9 mouse cellular contexts compared by ENCODE assay signal in the genomic region with DNA sequence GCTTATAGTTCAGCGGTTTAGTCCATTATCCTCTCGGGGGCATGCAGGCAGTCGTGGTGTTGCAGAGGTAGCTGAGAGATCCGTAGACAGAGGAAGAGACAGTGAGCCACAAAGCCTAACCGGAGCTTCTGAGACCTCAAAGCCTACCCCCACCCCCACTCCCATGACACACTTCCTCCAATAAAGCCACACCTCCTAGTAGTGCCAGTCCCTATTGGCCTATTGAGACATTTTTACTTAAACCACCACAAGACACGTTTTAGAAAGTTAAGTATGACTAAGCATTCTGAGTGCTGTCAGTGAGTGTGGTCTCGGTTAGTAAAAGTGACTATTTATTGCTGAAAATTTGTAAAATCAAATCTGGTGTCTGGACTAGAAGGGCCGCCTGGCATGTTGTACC.
DNase-seq lines count a peak whose midpoint lies in the region; ATAC-seq and TF ChIP-seq lines count a peak whose summit lies in the region.
"Had no signal": no experiment of that assay in that cellular context is flagged by ENCODE, and none has a peak within 500 bp of the region (broad histone marks: within the 10 kb centered on the region; RNA-seq: fewer than 3 reads in every experiment).

No protein-coding gene starts in this region.

- ATAC-seq in hematopoietic stem cell, adult 5-6 weeks (replicated peaks in 1 of 2; ENCODE audit: insufficient read depth in 1 of 2, low FRiP score in 2 of 2, low TSS enrichment in 1 of 2, low read depth in 1 of 2, poor library complexity in 2 of 2, severe bottlenecking in 2 of 2) = peak; percentile 93 to 94
- no peak for ATAC-seq in intestine, embryonic 16.5 days

- no peak overlapping the region for H3K9ac ChIP-seq in MEL (ENCODE audit: control insufficient read depth, low read depth, low read length, poor library complexity, severe bottlenecking)
- H3K9ac ChIP-seq in intestine, embryonic 16.5 days (ENCODE audit: low read depth, low read length) = no peak overlapping the region

- peak; percentile 15 for DNase-seq in MEL (ENCODE audit: low read depth, low spot score)
- peak; percentile 33 to 49 for DNase-seq in lung, postnatal 4 days
- peak; percentile 76 for DNase-seq in splenic B cell, adult 2 months (ENCODE audit: low read depth, low spot score)
- DNase-seq in kidney, postnatal 25 days = no peak
- DNase-seq in hindbrain, embryonic 10.5 days (ENCODE audit: low spot score) = no peak
- no peak for DNase-seq in yolk sac, embryonic 10.5 days (ENCODE audit: low spot score)
- DNase-seq: right cerebral cortex, adult 18-20 months had no signal

- H3K9me3 ChIP-seq in MEL (replicated peaks; ENCODE audit: insufficient read depth, low read length) = no peaks in the 10 kb centered on the region
- no peaks in the 10 kb centered on the region for H3K9me3 ChIP-seq in intestine, embryonic 16.5 days (ENCODE audit: control insufficient read depth, low read length)
- no peaks in the 10 kb centered on the region for H3K9me3 ChIP-seq in hindbrain, embryonic 10.5 days

- H3K4me2 ChIP-seq in intestine, embryonic 16.5 days (ENCODE audit: low read depth, low read length) = no peak overlapping the region

- no peak for TF ChIP-seq RAD21 in MEL (IDR thresholded peaks at IDR 0.05; ENCODE audit: low read depth, low read length)

- H3K36me3 ChIP-seq in MEL (ENCODE audit: control insufficient read depth in 1 of 2, insufficient read depth in 2 of 2, low read length in 2 of 2) = no peaks in the 10 kb centered on the region
- H3K36me3 ChIP-seq in splenic B cell, adult 2 months (ENCODE audit: control insufficient read depth, insufficient read depth, low read length, poor library complexity, severe bottlenecking) = no peaks in the 10 kb centered on the region; the same call in 1 of the 2 replicates
- no peaks in the 10 kb centered on the region for H3K36me3 ChIP-seq in intestine, embryonic 16.5 days (ENCODE audit: control insufficient read depth, insufficient read depth, low read length)
- no peaks in the 10 kb centered on the region for H3K36me3 ChIP-seq in hindbrain, embryonic 10.5 days

- no peak for TF ChIP-seq POLR2A in MEL (IDR thresholded peaks at IDR 0.05; ENCODE audit: control insufficient read depth in 1 of 2, insufficient read depth in 1 of 2, low read depth in 1 of 2, low read length in 2 of 2, poor library complexity in 1 of 2)

- 79% methylated on average over 8 of the region's 8 CpGs for WGBS in intestine, embryonic 16.5 days
- 85% methylated on average over 8 of the region's 8 CpGs for WGBS in hindbrain, embryonic 10.5 days

- H3K79me2 ChIP-seq in MEL (ENCODE audit: control insufficient read depth, insufficient read depth, low read length, poor library complexity) = no peaks in the 10 kb centered on the region

- TF ChIP-seq CTCF in MEL (IDR thresholded peaks at IDR 0.05 in 2 of 3, conservative IDR thresholded peaks at IDR 0.05 in 1 of 3; ENCODE audit: control insufficient read depth in 1 of 3, insufficient read depth in 1 of 3, low read depth in 2 of 3, low read length in 3 of 3, poor library complexity in 1 of 3, severe bottlenecking in 1 of 3) = no peak

- peaks cover 0 to 5% of the 10 kb centered on the region in 2 experiments; a peak in 3 of 4 replicates for H3K27me3 ChIP-seq in MEL (ENCODE audit: control insufficient read depth in 1 of 2, insufficient read depth in 2 of 2, low read length in 2 of 2)
- H3K27me3 ChIP-seq in splenic B cell, adult 2 months (ENCODE audit: control insufficient read depth, insufficient read depth, low read length, poor library complexity, severe bottlenecking) = no peaks in the 10 kb centered on the region; the same call in 1 of the 2 replicates
- no peaks in the 10 kb centered on the region for H3K27me3 ChIP-seq in intestine, embryonic 16.5 days (replicated peaks; ENCODE audit: control insufficient read depth, insufficient read depth, low read length)
- no peaks in the 10 kb centered on the region for H3K27me3 ChIP-seq in hindbrain, embryonic 10.5 days (ENCODE audit: insufficient read depth, poor library complexity, severe bottlenecking)

- H3K4me1 ChIP-seq in MEL (ENCODE audit: control insufficient read depth in 1 of 2, insufficient read depth in 2 of 2, low read length in 2 of 2) = peaks cover 0 to 3% of the 10 kb centered on the region in 2 experiments; a peak in 1 of 4 replicates
- 0 out of 2 replicates have a peak, but pooled peaks cover 4% of the 10 kb centered on the region for H3K4me1 ChIP-seq in intestine, embryonic 16.5 days (ENCODE audit: control insufficient read depth, insufficient read depth, low read length)
- peaks cover 20% of the 10 kb centered on the region for H3K4me1 ChIP-seq in hindbrain, embryonic 10.5 days (replicated peaks)

- no peak overlapping the region for H3K27ac ChIP-seq in MEL (ENCODE audit: control insufficient read depth, low read depth, low read length)
- no peak overlapping the region for H3K27ac ChIP-seq in intestine, embryonic 16.5 days (ENCODE audit: low read length)
- no peak overlapping the region for H3K27ac ChIP-seq in hindbrain, embryonic 10.5 days

- H3K4me3 ChIP-seq in MEL (ENCODE audit: control insufficient read depth in 1 of 2, insufficient read depth in 1 of 2, low read depth in 2 of 2, low read length in 2 of 2) = no peak overlapping the region
- no peak overlapping the region for H3K4me3 ChIP-seq in intestine, embryonic 16.5 days (ENCODE audit: low read length)
- H3K4me3 ChIP-seq in hindbrain, embryonic 10.5 days = no peak overlapping the region

- no peak for TF ChIP-seq EP300 in MEL (IDR thresholded peaks at IDR 0.05; ENCODE audit: low read depth in 1 of 2, low read length in 2 of 2)

TF ChIP-seq in MEL, 35 proteins besides CTCF, POLR2A, EP300 and RAD21:
- TF ChIP-seq JUND (IDR thresholded peaks at IDR 0.05; ENCODE audit: low read depth, low read length) = no peak

Comparison
In these comparisons a context has a peak if more than half of its experiments do, and no peak if none do; other contexts are left out.
1. DNase-seq: peak in MEL (single experiment), lung, postnatal 4 days (2 of 2) and splenic B cell, adult 2 months (single experiment); none in kidney, postnatal 25 days (0 of 2), hindbrain, embryonic 10.5 days (single experiment) and yolk sac, embryonic 10.5 days (single experiment).